Mouse (Mus musculus) kidney, postnatal 0 days (tissue): Measurements from ENCODE around the gene Ddn. TPM values are rescaled to one million over a fixed set of nuclear protein-coding genes. Genes with fewer than 3 reads are reported as not detected.
A peak's percentile ranks its signal among the peaks of the same experiment; 100 is the strongest.

Experiments used
- ATAC-seq: fragments of 200-750 bp; cut with Nextera tagmentation; replicated peaks from 2 replicates; pipeline ENCODE4 v1.8.0; 2017; ENCODE audit warnings: low read depth, moderate number of reproducible peaks, moderate TSS enrichment, moderate library complexity; ENCODE audit not compliant: low FRiP score
- DNase-seq: peaks from one replicate; pipeline ENCODE4 v3.0.0-alpha.2; 2016; ENCODE audit warnings: low spot score
- H3K27ac ChIP-seq: fragments of 300-500 bp; sonication (generic); 2 replicates; pipeline ENCODE4 v1.5.1; 2014; ENCODE audit warnings: mild to moderate bottlenecking
- H3K27me3 ChIP-seq: fragments of 300-500 bp; sonication (generic); 2 replicates; pipeline ENCODE4 v1.6.1; 2014; ENCODE audit warnings: low read length, mixed read lengths; ENCODE audit not compliant: insufficient read depth
- H3K36me3 ChIP-seq: fragments of 300-500 bp; sonication (generic); 2 replicates; pipeline ENCODE4 v1.6.1; 2014; ENCODE audit warnings: low read length, mixed read lengths; ENCODE audit not compliant: insufficient read depth
- H3K4me1 ChIP-seq: fragments of 300-500 bp; sonication (generic); replicated peaks from 2 replicates; pipeline ENCODE4 v1.6.1; 2014; ENCODE audit warnings: antibody characterized with exemption, low read length, mixed read lengths; ENCODE audit not compliant: insufficient read depth
- H3K4me2 ChIP-seq: fragments of 300-500 bp; sonication (generic); 2 replicates; pipeline ENCODE4 v1.6.1; 2014; ENCODE audit warnings: mild to moderate bottlenecking, low read length, moderate library complexity, mixed read lengths
- H3K4me3 ChIP-seq: fragments of 300-500 bp; sonication (generic); replicated peaks from 2 replicates; pipeline ENCODE4 v1.5.1; 2014; ENCODE audit warnings: low read depth, low read length
- H3K9ac ChIP-seq: fragments of 300-500 bp; sonication (generic); 2 replicates; pipeline ENCODE4 v1.6.1; 2014; ENCODE audit warnings: low read depth, low read length
- H3K9me3 ChIP-seq: fragments of 300-500 bp; sonication (generic); replicated peaks from 2 replicates; pipeline ENCODE4 v1.6.1; 2016; ENCODE audit warnings: low read length, inconsistent platforms, mixed read lengths
- CTCF ChIP-seq: IDR thresholded peaks from 2 replicates; pipeline ENCODE4 v1.5.1; 2016; ENCODE audit warnings: antibody characterized with exemption, low read depth, mild to moderate bottlenecking, moderate library complexity
- WGBS: fragments of 180-500 bp; shearing (Covaris S2); extraction: QIAGEN DNeasy Blood & Tissue Kit; methylation state at CpG from one replicate; pipeline ENCODE4 v1.1.7; 2014; 5-methylcytosine and 5-hydroxymethylcytosine counted together
- polyA plus RNA-seq: library from polyadenylated mRNA; unstranded; fragments of >200 nt; fragmentation: Nextera tagmentation; extraction: Ambion mirVana; gene quantifications from 2 replicates; pipeline ENCODE4 v1.2.1, GENCODE M21; 2015

Gene Ddn
- polyA plus RNA-seq, 1 experiment from 2014 or later: 6.1 TPM

DNA sequence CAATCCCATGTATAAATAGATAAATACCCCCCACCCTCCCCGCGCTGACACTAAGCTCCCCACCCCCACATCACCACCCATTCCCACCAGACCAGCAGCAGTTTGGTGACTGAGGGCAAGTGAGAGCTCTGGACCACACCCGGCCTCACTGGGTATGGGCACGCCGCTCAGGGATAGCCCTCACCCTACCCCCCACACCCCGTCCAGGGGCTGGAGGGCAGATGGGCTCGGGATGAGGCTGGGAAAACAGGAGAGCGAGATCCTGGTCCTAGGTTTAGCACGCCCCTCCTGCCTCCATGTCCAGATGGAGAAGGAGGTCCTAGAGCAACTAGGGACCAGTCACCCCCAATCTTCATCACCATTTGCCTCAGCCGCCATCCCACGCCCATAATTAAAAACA lies 24.0 kb upstream of the Ddn start:
- DNase-seq: no peak
- Histone ChIP-seq H3K9ac (no peak overlapping the region), H3K4me1 (no peaks in the 10 kb centered on the region), H3K27me3 (no peaks in the 10 kb centered on the region), H3K4me2 (no peak overlapping the region), H3K4me3 (no peak overlapping the region), H3K27ac (no peak overlapping the region), H3K36me3 (peaks cover 50% of the 10 kb centered on the region), H3K9me3 (no peaks in the 10 kb centered on the region)
- ATAC-seq: no peak
- WGBS: 75% methylated on average over 11 of the region's 11 CpGs
- TF ChIP-seq CTCF: no peak

DNA sequence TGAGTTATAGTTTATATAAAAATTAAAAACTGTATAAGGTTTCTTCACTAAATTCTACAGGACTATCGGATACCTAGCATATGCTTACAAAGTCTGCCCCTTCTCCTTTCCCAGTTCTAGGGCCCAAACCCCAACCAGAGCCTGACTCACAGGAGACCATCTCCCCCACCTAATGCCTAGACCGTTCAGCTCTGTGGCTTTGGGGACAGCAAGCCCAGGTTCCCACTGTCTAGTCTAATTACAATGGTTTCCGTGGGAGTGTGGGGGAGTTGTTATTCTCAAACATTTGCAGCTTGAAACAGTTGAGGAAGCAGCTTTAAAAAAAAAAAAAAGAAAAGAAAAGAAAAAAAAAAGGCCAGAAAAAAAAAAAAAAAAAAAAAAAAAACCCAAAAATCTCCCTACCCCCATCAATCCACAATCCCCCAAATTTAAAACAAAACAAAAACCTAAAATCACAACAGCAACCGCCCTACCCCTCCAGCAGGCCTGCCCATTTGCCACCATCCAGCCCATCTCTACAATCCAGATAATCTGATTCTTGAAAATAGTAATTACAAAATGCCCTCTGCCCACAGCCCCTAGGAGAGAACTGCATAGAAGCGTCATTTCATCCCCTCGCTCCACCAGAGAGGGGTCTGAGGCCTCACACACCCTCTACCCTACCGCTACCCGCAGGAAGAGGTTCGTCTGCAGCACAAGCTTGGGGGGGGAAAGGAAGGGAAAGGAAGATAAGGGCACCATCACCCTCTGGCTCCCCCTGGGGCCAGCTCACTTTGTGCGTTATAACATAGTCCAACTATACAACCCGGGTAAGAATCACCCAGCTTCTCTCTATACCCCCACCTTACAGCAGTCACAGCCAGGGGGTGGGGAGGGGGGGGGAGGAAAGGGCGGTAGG lies 23.1 kb upstream of the Ddn start:
- ATAC-seq (no peak), DNase-seq (peak; percentile 68)
- Histone ChIP-seq H3K4me1 (no peaks in the 10 kb centered on the region), H3K4me2 (peak overlapping the region; percentile 52), H3K9me3 (no peaks in the 10 kb centered on the region), H3K4me3 (no peak overlapping the region), H3K9ac (no peak overlapping the region), H3K27ac (peak overlapping the region; percentile 92), H3K27me3 (no peaks in the 10 kb centered on the region), H3K36me3 (peaks cover 42% of the 10 kb centered on the region)
- 48% methylated on average over 12 of the region's 12 CpGs for WGBS
- peak; percentile 26; the same call in 1 of the 2 replicates for TF ChIP-seq CTCF

DNA sequence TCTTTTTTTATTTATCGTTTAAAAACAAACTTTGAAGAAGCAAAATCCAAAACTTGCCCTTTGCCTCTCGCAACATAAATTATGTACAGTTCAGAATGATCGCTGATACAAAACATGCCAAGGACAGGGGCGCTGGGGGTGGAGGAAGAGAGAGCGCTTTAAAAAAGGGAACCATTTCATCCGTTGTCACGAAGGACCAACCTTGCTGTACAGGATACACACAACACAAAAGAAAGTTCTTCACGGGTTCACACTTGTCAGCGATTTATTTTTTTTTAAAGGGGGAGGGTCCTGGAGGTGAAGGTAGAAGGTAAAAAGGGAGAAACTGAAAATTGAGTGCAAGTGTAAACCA lies 22.4 kb upstream of the Ddn start:
- Histone ChIP-seq H3K4me1 (no peaks in the 10 kb centered on the region), H3K27me3 (no peaks in the 10 kb centered on the region), H3K4me2 (peak overlapping the region; percentile 52), H3K9me3 (no peaks in the 10 kb centered on the region), H3K9ac (peak overlapping the region; percentile 83; the same call in 1 of the 2 replicates), H3K27ac (peak overlapping the region; percentile 92), H3K4me3 (peak overlapping the region; percentile 56), H3K36me3 (peaks cover 34% of the 10 kb centered on the region)
- DNase-seq: no peak
- peak; percentile 23; the same call in 1 of the 2 replicates for ATAC-seq
- TF ChIP-seq CTCF: no peak
- 8% methylated on average over 9 of the region's 9 CpGs for WGBS

DNA sequence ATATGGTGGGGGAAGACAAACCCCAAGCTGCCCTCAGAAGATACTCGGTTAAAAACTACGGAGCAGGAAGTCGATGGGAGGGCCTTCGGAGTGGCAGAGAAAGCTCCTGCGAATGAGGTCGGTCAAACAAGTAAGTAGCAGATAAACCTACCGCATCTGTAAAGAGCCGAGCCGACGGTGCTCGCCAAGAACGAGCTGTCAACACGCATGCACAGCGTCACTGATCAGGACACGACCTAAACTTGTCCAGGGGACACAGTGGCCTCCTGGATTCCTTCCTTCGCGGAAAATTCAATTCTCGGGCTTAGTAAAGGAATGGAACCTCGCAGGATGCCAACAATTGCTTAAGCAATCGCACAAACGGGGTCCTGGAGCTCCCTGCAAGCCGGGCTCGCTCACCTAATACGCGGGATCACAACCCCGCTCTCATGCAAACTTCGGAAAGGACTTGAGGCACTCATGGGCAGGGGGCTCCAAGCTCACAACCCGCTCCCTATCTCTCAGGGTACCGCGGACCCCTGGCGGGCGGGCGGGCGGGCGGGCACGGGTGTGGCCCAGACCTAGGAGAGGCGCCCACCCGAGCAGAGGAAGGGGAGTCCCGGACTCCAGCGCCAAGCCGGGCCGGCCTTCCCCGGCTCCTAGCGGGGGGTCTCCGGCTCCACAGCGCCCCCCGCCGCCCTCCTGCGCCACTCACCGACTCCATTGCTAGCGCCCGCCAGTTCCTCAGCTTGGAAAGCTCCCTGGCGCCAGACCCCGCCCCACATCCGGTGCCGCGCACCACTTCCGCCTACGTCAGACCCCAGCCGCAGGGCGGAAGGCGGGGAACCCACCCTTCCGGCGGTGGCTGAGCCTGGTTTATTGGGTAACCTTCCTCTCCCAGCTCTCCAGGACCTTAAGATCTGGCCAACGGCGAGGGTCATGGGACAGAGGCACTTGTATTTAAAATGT lies 21.7 kb upstream of the Ddn start, which contains the start of gene Prkag1:
TSS of gene Prkag1 (minus strand) at position 786 of the 948 bp plus-strand sequence.
- peak; percentile 66 for TF ChIP-seq CTCF
- Histone ChIP-seq H3K27me3 (no peaks in the 10 kb centered on the region), H3K9me3 (no peaks in the 10 kb centered on the region), H3K9ac (peak within 1 kb of the TSS; percentile 83), H3K4me1 (no peaks in the 10 kb centered on the region), H3K36me3 (peaks cover 28% of the 10 kb centered on the region), H3K4me2 (peak within 1 kb of the TSS; percentile 52), H3K27ac (peak within 1 kb of the TSS; percentile 92), H3K4me3 (peak within 1 kb of the TSS; percentile 56)
- peak; percentile 92 for ATAC-seq
- under 1% methylated on average over 65 of the region's 66 CpGs for WGBS
- peak; percentile 99 for DNase-seq

DNA sequence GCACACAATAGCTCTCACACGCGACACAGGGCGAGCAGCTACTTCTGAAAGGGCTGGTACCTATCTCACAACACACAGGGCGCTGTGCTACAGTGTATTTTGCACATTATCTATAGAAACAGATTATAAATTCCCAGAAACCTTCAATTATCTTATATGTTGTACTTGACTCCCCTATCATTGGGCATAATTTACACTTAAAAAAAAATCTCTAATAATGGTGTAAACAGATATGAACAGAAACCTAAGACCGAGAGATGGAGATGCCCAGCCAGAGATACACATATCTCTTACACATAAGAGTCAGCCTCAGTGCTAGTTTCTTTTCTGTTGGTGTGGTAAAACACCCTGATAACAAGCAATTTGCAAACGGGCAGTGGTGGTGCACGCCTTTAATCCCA lies 18.3 kb upstream of the Ddn start:
- DNase-seq: no peak
- Histone ChIP-seq H3K4me2 (no peak overlapping the region), H3K9ac (no peak overlapping the region), H3K27ac (no peak overlapping the region), H3K9me3 (no peaks in the 10 kb centered on the region), H3K4me1 (no peaks in the 10 kb centered on the region), H3K4me3 (no peak overlapping the region), H3K36me3 (peaks cover 15% of the 10 kb centered on the region; the same call in 1 of the 2 replicates), H3K27me3 (no peaks in the 10 kb centered on the region)
- 92% methylated on average over 7 of the region's 7 CpGs for WGBS
- no peak for ATAC-seq
- no peak for TF ChIP-seq CTCF

DNA sequence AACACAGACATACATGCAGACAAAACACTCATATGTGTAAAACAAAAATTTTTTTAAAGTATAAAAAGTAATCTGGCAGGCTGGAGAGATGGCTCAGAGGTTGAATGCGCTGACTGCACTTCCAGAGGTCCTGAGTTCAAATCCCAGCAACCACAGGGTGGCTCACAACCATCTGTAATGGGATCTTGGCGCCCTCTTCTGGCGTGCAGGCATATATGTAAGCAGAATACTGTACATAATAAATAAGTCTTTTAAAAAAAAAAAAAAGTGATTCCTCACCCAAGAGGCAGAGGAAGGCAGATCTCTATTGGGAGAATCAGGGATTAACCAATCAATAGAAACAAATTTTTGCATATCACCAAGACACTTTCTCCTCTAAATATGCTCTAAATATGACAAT lies 14.1 kb upstream of the Ddn start:
- H3K4me2 ChIP-seq: no peak overlapping the region
- H3K36me3 ChIP-seq: peaks cover 26% of the 10 kb centered on the region
- 68% methylated on average over 3 of the region's 3 CpGs for WGBS

More for the DNA sequence above, 14.1 kb upstream of the Ddn start:
- Histone ChIP-seq H3K9me3 (no peaks in the 10 kb centered on the region), H3K27ac (no peak overlapping the region), H3K4me3 (no peak overlapping the region), H3K9ac (no peak overlapping the region), H3K4me1 (no peaks in the 10 kb centered on the region), H3K27me3 (no peaks in the 10 kb centered on the region)
- DNase-seq: no peak
- TF ChIP-seq CTCF: peak; percentile 48
- ATAC-seq: no peak
